Mouse (Mus musculus): ENCODE results near the gene Slc9a3r1. TPM values are rescaled to one million over a fixed set of nuclear protein-coding genes. Genes with fewer than 3 reads are reported as not detected.

Gene Slc9a3r1
- total and polyA plus RNA-seq, 2 experiments, result 117 to 130 TPM

GRCm38 (mm10) chr11:115133800-115134199 is 29.3 kb upstream of the Slc9a3r1 start, which contains the start of gene Cd300lf:
Gene Cd300lf (minus strand): TSS chr11:115133992.
- TF ChIP-seq CTCF (IDR thresholded peaks at IDR 0.05; ENCODE audit: low read depth, low read length) (no peak), POLR2A (IDR thresholded peaks at IDR 0.05; ENCODE audit: extremely low read depth, insufficient read depth, low read length) (no peak)
- H3K9ac ChIP-seq (ENCODE audit: low read depth, low read length), result no peak within 1 kb of the TSS
- H3K27me3 ChIP-seq (ENCODE audit: control insufficient read depth, insufficient read depth, low read length), result no peaks in the 10 kb centered on the region
- H3K79me2 ChIP-seq (ENCODE audit: control insufficient read depth, insufficient read depth, low read length), result no peaks in the 10 kb centered on the region
- peak within 1 kb of the TSS; percentile 40; the same call in 1 of the 2 replicates for H3K4me3 ChIP-seq (ENCODE audit: insufficient read depth, low read depth, low read length)
- no peaks in the 10 kb centered on the region for H3K4me1 ChIP-seq (ENCODE audit: control insufficient read depth, insufficient read depth, low read length)
- WGBS, result 71% methylated on average over 8 of the region's 8 CpGs
- H3K36me3 ChIP-seq (ENCODE audit: control insufficient read depth, insufficient read depth, low read length), result no peaks in the 10 kb centered on the region
- H3K27ac ChIP-seq (replicated peaks; ENCODE audit: insufficient read depth, low read depth, low read length), result no peak within 1 kb of the TSS; the same call in 1 of the 2 replicates
- DNase-seq (ENCODE audit: extremely low read depth, low read depth, low spot score), result peak; percentile 44

GRCm38 (mm10) chr11:115138597-115139262 is 24.4 kb upstream of the Slc9a3r1 start:
- H3K36me3 ChIP-seq (ENCODE audit: control insufficient read depth, insufficient read depth, low read length), result no peaks in the 10 kb centered on the region
- no peak overlapping the region for H3K9ac ChIP-seq (ENCODE audit: low read depth, low read length)
- no peaks in the 10 kb centered on the region for H3K79me2 ChIP-seq (ENCODE audit: control insufficient read depth, insufficient read depth, low read length)
- 70% methylated on average over 5 of the region's 5 CpGs for WGBS
- H3K4me3 ChIP-seq (ENCODE audit: insufficient read depth, low read depth, low read length), result no peak overlapping the region
- TF ChIP-seq POLR2A (IDR thresholded peaks at IDR 0.05; ENCODE audit: extremely low read depth, insufficient read depth, low read length), result no peak
- no peak for TF ChIP-seq CTCF (IDR thresholded peaks at IDR 0.05; ENCODE audit: low read depth, low read length)
- H3K27ac ChIP-seq (replicated peaks; ENCODE audit: insufficient read depth, low read depth, low read length), result no peak overlapping the region
- no peaks in the 10 kb centered on the region for H3K4me1 ChIP-seq (ENCODE audit: control insufficient read depth, insufficient read depth, low read length)
- no peaks in the 10 kb centered on the region for H3K27me3 ChIP-seq (ENCODE audit: control insufficient read depth, insufficient read depth, low read length)
- DNase-seq (ENCODE audit: extremely low read depth, low read depth, low spot score), result peak; percentile 22

- TF ChIP-seq POLR2A (IDR thresholded peaks at IDR 0.05; ENCODE audit: extremely low read depth, insufficient read depth, low read length) (no peak), CTCF (IDR thresholded peaks at IDR 0.05; ENCODE audit: low read depth, low read length) (no peak)
- H3K79me2 ChIP-seq (ENCODE audit: control insufficient read depth, insufficient read depth, low read length), result no peaks in the 10 kb centered on the region
- peak; percentile 22 for DNase-seq (ENCODE audit: extremely low read depth, low read depth, low spot score)
- H3K27me3 ChIP-seq (ENCODE audit: control insufficient read depth, insufficient read depth, low read length), result no peaks in the 10 kb centered on the region
- no peak overlapping the region for H3K4me3 ChIP-seq (ENCODE audit: insufficient read depth, low read depth, low read length)
- H3K9ac ChIP-seq (ENCODE audit: low read depth, low read length), result no peak overlapping the region
- no peak overlapping the region for H3K27ac ChIP-seq (replicated peaks; ENCODE audit: insufficient read depth, low read depth, low read length)
- 82% methylated on average over 2 of the region's 2 CpGs for WGBS
- no peaks in the 10 kb centered on the region for H3K4me1 ChIP-seq (ENCODE audit: control insufficient read depth, insufficient read depth, low read length)
- no peaks in the 10 kb centered on the region for H3K36me3 ChIP-seq (ENCODE audit: control insufficient read depth, insufficient read depth, low read length)
Observed at GRCm38 (mm10) chr11:115141970-115142369, 21.2 kb upstream of the Slc9a3r1 start.

- peaks cover 2% of the 10 kb centered on the region; the same call in 1 of the 2 replicates for H3K27me3 ChIP-seq (ENCODE audit: control insufficient read depth, insufficient read depth, low read length)
- H3K79me2 ChIP-seq (ENCODE audit: control insufficient read depth, insufficient read depth, low read length), result no peaks in the 10 kb centered on the region
- TF ChIP-seq POLR2A (IDR thresholded peaks at IDR 0.05; ENCODE audit: extremely low read depth, insufficient read depth, low read length) (no peak), CTCF (IDR thresholded peaks at IDR 0.05; ENCODE audit: low read depth, low read length) (no peak)
- DNase-seq (ENCODE audit: extremely low read depth, low read depth, low spot score), result no peak
- no peaks in the 10 kb centered on the region for H3K4me1 ChIP-seq (ENCODE audit: control insufficient read depth, insufficient read depth, low read length)
- no peak overlapping the region for H3K27ac ChIP-seq (replicated peaks; ENCODE audit: insufficient read depth, low read depth, low read length)
- no peak overlapping the region for H3K4me3 ChIP-seq (ENCODE audit: insufficient read depth, low read depth, low read length)
- H3K36me3 ChIP-seq (ENCODE audit: control insufficient read depth, insufficient read depth, low read length), result no peaks in the 10 kb centered on the region
- H3K9ac ChIP-seq (ENCODE audit: low read depth, low read length), result no peak overlapping the region
- WGBS, result 81% methylated on average over 4 of the region's 4 CpGs
Observed at GRCm38 (mm10) chr11:115147813-115148212, 15.3 kb upstream of the Slc9a3r1 start.

GRCm38 (mm10) chr11:115150741-115151254 is 12.3 kb upstream of the Slc9a3r1 start:
- H3K27me3 ChIP-seq (ENCODE audit: control insufficient read depth, insufficient read depth, low read length), result peaks cover 2% of the 10 kb centered on the region; the same call in 1 of the 2 replicates
- H3K4me3 ChIP-seq (ENCODE audit: insufficient read depth, low read depth, low read length), result no peak overlapping the region
- no peak overlapping the region for H3K9ac ChIP-seq (ENCODE audit: low read depth, low read length)
- no peak for DNase-seq (ENCODE audit: extremely low read depth, low read depth, low spot score)
- H3K36me3 ChIP-seq (ENCODE audit: control insufficient read depth, insufficient read depth, low read length), result no peaks in the 10 kb centered on the region
- peaks cover 3% of the 10 kb centered on the region; the same call in 1 of the 2 replicates for H3K4me1 ChIP-seq (ENCODE audit: control insufficient read depth, insufficient read depth, low read length)
- no peak overlapping the region for H3K27ac ChIP-seq (replicated peaks; ENCODE audit: insufficient read depth, low read depth, low read length)
- no peaks in the 10 kb centered on the region for H3K79me2 ChIP-seq (ENCODE audit: control insufficient read depth, insufficient read depth, low read length)
- TF ChIP-seq CTCF (IDR thresholded peaks at IDR 0.05; ENCODE audit: low read depth, low read length) (no peak), POLR2A (IDR thresholded peaks at IDR 0.05; ENCODE audit: extremely low read depth, insufficient read depth, low read length) (no peak)
- WGBS, result 79% methylated on average over 6 of the region's 6 CpGs
